Mouse (Mus musculus) bone marrow macrophage, adult 2 months (primary cell): Measurements from ENCODE around the gene Rps27l.

ENCODE experiments used
- CTCF ChIP-seq: IDR thresholded peaks from 2 replicates; pipeline ENCODE4 v1.5.1; 2012; ENCODE audit warnings: low read depth, mild to moderate bottlenecking, low read length, moderate library complexity
- POLR2A ChIP-seq: IDR thresholded peaks from 2 replicates; pipeline ENCODE4 v1.6.1; 2012; ENCODE audit warnings: mild to moderate bottlenecking, low read depth, low read length, borderline replicate concordance

DNA sequence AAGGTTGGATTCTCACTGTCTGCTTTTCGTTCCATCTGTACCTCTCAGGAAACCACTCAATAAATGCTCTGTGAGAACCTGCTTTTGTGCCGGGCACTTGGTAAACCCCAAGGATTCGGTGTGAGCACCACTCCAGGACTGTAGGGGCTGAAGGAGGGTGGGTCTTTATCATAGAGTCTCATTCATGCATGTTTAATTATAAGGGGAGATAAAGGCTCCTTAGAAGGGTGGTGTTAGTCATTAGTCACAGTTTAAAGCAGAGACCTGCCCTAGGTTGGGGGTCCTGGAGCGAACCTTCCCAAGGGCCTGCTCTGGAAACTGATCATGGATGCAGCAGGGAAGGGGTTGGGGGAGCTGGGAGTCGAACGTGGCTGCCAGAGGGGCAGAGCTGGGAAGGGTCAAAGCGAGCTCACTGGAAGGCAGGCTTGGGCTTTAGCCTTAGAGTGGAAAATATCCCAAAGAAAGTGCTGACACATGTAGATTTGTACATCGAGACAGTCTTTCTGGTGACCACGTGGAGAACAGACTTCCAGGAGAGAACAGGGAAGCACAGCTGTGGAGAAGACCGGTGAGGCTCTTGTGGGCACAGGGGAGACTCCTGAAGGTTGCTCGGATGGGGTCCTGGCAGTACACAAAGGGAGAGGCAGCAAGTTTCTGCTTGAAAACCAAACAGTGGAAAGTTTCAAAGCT, 42.5 kb downstream of the Rps27l start:
- TF ChIP-seq POLR2A (peak; percentile 20; the same call in 1 of the 2 replicates), CTCF (no peak)
